Mouse (Mus musculus) cerebellum, adult 11 months (tissue): ENCODE measurements around the gene Cbx2.
A peak's percentile ranks its signal among the peaks of the same experiment; 100 is the strongest.

ENCODE experiments used
- DNase-seq: peaks from one replicate; pipeline ENCODE4 v3.0.0; 2022

The Cbx2 gene

DNA sequence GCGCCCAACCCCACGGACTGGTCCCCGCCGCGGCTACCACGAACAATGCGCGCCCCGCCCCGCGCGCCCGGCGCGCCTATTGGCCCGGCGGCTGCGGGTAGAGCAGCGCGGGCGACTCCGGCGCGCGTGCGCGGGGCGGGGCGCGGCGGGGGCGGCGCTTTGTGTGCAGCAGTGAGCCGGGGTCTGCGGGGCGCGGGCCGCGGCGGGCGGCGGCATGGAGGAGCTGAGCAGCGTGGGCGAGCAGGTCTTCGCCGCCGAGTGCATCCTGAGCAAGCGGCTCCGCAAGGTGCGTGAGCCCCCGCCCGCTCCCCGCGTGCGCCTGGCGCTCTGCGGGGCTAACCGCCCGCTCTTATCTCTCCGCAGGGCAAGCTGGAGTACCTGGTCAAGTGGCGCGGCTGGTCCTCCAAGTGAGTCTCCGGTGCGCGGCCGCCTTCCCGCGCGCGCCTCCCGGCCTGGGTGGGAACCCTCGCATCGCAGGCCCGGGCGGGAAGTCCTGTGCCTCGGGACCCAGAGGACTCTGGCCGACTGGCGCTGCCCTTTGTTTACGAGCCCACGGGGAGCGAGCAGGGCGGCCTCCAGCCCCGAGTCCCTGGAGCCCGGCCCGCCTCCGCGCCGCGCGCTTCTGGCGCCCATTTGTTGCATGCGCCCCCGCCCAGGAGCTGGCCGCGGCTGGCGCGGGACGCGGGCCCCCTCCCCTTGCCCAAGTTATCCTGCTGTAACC, at the start of gene Cbx2:
Gene Cbx2, plus strand, starts transcription at position 68 of the 721 bp plus-strand sequence.
- peak; percentile 78 for DNase-seq

GRCm38 (mm10) chr11:118974340-118974739, 48.4 kb upstream of the Cbx2 start:
- DNase-seq, result no peak

DNA sequence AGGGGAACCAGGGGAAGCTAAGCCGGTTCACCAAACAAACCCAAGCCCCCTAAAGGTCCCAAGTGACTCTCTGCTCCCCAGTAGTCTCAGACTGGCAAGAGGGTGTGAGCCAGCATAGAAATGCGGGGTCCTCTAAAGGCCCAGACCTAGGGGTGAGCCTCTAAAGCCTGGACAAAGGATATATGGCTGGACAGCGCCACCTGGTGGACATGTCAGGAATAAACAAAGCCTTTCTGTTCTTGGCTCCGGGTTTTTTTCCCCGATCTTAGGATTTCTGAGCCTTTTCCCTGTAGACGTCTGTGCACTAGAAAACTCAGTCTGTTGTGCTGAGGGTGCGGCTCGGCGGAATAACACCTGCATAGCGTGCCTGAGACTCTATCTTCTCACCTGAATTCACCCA, 47.3 kb upstream of the Cbx2 start:
- DNase-seq, result peak; percentile 78

DNA sequence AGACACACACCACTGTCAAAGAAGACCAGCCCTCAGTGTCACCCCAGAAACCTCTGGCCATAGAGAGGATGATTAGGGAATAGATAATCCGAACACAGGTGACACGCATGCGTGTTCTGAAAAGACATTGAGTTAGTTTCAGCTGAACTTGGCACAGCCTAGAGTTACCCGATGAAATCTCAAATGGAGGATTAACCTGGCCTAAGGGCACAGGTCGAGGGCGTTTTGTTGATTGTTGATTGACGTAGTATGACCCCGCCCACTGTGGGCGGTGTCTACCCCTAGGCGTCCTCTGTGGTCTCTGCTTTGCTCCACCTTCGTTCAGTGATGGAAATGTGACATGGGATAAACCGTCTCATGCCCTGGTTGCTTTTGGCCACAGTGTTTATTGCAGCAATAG, 46.8 kb upstream of the Cbx2 start:
- no peak for DNase-seq

DNA sequence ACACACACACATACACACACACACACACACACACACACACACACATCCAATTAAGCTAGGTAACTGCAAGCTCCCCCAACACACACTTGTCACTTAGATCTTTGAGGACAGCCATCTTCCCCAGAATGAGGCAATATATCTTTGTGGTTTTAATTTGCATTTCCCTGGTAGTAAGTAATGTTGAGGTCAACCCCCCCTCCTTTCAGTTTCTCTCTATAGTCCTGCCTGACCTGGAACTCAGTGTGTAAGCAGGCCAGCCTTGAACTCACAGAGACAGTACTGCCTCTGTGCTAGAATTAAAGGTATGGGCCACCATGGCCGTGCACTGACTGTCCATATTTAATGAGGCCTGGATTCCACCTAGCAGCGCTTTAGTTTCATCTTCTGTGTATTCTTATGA, 42.4 kb upstream of the Cbx2 start:
- no peak for DNase-seq

- no peak for DNase-seq
Observed at GRCm38 (mm10) chr11:118981012-118981776, 41.6 kb upstream of the Cbx2 start.

DNA sequence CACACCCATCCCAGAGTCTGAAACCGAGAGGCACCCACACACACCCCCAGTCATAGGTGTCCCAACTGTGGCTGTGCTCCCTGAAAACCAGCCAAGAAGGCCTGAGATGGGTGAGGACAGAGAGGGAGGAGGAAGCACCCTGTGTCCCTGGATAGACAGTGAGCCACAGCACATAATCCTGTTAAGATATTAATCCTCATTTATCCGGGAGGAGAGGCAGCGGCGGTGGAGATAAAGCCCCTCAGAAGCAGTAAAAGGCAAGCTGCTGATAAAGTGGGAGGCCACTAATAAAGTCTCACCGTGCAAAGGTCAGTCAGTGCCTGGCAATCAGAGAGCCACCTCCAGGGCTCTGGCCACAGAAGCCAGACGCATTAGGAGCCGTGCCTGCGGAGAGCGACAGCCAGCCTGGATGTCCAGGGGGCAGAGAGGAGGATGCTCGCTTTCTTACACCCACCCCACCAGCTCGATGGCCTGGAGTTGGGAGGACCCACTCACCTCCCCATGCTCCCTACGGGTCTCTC, 40.1 kb upstream of the Cbx2 start:
- no peak for DNase-seq

DNA sequence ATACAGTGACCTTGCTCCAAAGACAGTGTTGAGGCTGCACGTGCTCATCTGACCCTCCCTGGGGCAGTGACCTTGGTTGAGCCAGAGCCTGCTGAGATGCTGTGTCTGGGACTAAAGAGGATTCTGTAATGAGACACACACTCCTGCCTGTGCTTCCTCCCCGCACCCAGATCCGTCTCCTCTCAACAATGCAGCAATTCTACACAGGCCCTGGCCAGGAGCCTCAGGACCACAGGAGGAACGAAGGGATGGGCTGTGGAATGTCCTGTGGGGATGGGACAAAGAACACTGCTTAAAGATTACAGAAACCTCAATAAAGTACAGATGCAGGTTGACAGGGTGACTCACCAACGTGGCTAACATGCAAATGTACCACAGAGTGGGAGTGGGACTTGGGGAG, 37.2 kb upstream of the Cbx2 start:
- no peak for DNase-seq

- no peak for DNase-seq
Observed at GRCm38 (mm10) chr11:118987999-118988398, 34.8 kb upstream of the Cbx2 start, which contains the start of gene Enpp7. Gene Enpp7, plus strand, starts transcription at chr11:118988188.

GRCm38 (mm10) chr11:118992781-118993180, 30.0 kb upstream of the Cbx2 start:
- no peak for DNase-seq

- DNase-seq, result no peak
Observed at GRCm38 (mm10) chr11:118995448-118995847, 27.3 kb upstream of the Cbx2 start.

- no peak for DNase-seq
Observed at GRCm38 (mm10) chr11:118997182-118997581, 25.6 kb upstream of the Cbx2 start.

GRCm38 (mm10) chr11:118998540-118999265, 24.1 kb upstream of the Cbx2 start:
- peak; percentile 80 for DNase-seq

DNA sequence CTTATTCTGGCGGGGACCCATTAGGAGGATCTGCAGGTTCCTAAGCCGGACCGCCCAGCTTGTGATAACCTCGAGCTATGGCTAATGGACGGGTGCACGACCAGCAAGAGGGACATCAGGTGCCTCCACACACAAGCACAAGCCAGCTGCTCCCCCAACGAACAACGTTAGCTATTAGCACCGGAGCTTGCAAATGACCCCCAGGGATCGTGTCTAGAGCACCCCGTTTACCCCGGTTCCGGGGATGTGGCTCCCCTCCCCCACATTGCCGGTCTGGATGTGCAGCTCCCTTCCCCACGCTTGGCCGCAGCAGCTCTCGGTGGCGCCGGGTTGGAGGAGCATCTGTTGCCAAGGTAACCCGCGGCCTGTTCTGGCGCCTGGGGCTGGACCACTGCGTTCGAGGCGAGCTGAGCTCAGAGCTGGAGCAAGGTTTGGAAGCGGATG, 23.4 kb upstream of the Cbx2 start:
- peak; percentile 43 for DNase-seq

GRCm38 (mm10) chr11:119000877-119001276, 21.9 kb upstream of the Cbx2 start:
- DNase-seq, result no peak

GRCm38 (mm10) chr11:119001493-119002128, 21.2 kb upstream of the Cbx2 start:
- DNase-seq, result no peak

DNA sequence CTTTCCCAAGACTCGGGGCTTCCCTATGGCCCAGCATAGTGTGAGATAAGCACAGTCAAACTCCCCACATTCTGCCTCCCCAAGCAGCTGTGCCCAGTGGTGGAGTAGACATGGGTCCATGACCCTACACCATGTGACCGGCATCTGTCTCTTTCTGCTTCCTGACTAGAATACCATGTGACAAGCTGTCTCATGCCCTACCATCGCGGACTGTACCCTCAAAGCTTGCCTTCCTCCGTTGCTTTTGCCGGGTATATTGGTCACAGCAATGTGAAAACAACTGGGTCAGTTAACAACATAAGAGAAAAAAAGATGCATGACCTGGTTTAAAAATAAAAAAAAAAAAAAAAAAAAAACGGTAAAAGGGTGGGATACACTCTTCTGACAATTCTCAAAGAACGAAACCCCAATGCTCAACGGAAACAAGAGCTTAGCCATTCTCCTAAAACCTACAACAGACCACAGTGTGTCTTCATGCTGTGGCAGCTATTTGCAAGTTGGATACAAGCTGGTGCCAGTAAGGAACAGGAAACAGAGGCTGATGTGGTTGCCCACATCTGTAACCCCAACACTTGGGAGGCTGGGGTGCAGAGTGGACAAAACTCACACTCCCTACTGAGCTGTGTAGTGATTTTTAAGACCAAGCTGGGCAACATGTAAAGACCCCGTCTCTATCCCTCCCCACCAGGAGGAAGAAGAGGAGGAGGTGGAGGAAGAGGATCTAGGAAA, 17.1 kb upstream of the Cbx2 start:
- DNase-seq, result no peak

GRCm38 (mm10) chr11:119006462-119006861, 16.3 kb upstream of the Cbx2 start:
- DNase-seq, result no peak

DNA sequence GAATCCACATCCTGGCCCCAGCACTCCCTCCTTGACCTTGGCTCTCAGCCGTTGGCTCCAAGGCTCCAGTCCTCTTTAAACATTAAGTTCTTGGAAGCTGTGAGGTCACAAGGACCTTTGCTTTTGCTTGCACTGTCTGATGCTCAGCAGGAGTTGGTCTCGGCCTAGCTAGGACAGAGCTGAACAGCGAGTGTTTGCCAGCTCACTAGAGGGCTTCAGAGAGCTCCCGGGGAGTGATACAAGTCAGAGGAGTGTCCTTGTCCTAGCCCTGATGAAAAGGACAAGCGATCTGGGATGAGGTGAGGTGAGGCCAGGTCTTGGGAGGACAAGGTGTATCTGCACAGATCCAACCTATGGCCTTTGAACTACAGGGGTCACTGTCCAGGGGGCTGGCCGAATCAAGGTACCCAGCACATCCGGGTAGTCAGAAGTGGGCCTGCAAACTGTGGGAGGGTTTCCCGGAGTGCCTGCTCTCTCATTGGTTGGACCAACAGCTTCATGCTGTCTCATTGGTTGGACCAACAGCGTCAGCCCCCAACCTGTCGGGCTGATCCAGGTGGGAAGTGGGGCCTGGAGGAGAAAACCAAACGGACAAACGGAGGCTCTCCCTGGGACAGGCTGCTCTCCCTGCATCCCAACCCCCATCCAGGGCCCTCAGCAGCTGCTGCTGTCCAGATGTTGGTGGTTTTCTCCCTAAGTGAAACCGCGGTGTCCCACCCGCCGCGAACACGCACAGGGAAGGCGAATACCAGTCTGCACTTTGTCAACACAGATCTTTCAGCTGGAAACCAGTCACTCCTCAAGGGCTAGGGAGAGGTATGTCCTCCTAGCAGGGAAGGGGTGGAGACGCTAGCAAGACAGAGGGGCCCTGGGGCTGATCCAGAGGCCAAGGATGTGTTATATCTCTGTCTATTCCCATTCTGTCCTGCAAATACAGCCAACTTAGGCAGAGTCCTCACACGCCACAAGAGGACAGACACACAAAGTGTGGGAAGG, 15.0 kb upstream of the Cbx2 start:
- DNase-seq, result no peak

GRCm38 (mm10) chr11:119014455-119014854, 8.3 kb upstream of the Cbx2 start:
- DNase-seq, result no peak

DNA sequence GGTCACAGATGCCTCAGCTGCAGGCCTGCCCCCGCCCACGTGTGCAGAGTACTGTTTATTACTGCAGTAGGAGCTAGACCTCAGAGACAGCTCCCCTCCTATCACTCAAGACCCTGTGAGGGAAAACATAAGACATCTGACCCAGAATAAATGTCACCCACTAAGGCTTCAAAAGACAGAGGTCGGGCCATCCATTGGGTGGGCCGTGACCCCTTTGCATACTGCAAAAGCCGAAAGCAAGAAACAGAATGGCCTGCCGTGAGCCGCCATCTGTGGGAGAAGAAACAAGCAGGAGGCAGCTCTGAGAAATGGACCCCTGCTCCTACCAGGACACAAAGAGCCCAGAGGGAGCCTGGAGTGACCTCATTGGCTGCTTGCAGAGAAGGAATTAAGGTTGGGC, 5.3 kb upstream of the Cbx2 start:
- DNase-seq, result no peak
